Mouse (Mus musculus) midbrain, embryonic 11.5 days (tissue): Measurements from ENCODE around the gene Smarca5. TPM values are rescaled to one million over a fixed set of nuclear protein-coding genes. Genes with fewer than 3 reads are reported as not detected.
A peak's percentile ranks its signal among the peaks of the same experiment; 100 is the strongest.

Experiments used
- ATAC-seq: fragments of 200-750 bp; cut with Nextera tagmentation; 2 replicates; pipeline ENCODE4 v1.8.0; 2017; ENCODE audit warnings: moderate TSS enrichment, moderate library complexity; ENCODE audit not compliant: low FRiP score
- DNase-seq: peaks from one replicate; pipeline ENCODE4 v3.0.0; 2015; ENCODE audit warnings: low spot score; ENCODE audit errors: missing footprints
- H3K27ac ChIP-seq: fragments of 300-500 bp; sonication (generic); 2 replicates; pipeline ENCODE4 v1.5.1; 2014; ENCODE audit warnings: low read depth, low read length
- H3K27me3 ChIP-seq: fragments of 300-500 bp; sonication (generic); 2 replicates; pipeline ENCODE4 v1.6.1; 2014; ENCODE audit warnings: mild to moderate bottlenecking, low read length, moderate library complexity, mixed read lengths; ENCODE audit not compliant: control insufficient read depth, insufficient read depth
- H3K36me3 ChIP-seq: fragments of 300-500 bp; sonication (generic); 2 replicates; pipeline ENCODE4 v1.6.1; 2014; ENCODE audit warnings: mild to moderate bottlenecking, low read length, moderate library complexity, mixed read lengths; ENCODE audit not compliant: control insufficient read depth, insufficient read depth
- H3K4me1 ChIP-seq: fragments of 300-500 bp; sonication (generic); 2 replicates; pipeline ENCODE4 v1.6.1; 2014; ENCODE audit warnings: low read length; ENCODE audit not compliant: control insufficient read depth, insufficient read depth
- H3K4me2 ChIP-seq: fragments of 300-500 bp; sonication (generic); 2 replicates; pipeline ENCODE4 v1.6.1; 2014; ENCODE audit warnings: mild to moderate bottlenecking, moderate library complexity
- H3K4me3 ChIP-seq: fragments of 300-500 bp; sonication (generic); 2 replicates; pipeline ENCODE4 v1.5.1; 2014; ENCODE audit warnings: low read depth, low read length
- H3K9ac ChIP-seq: fragments of 300-500 bp; sonication (generic); 2 replicates; pipeline ENCODE4 v1.6.1; 2014; ENCODE audit warnings: low read length
- H3K9me3 ChIP-seq: fragments of 300-500 bp; sonication (generic); 2 replicates; pipeline ENCODE4 v1.6.1; 2016; ENCODE audit warnings: low read length; ENCODE audit not compliant: control insufficient read depth
- WGBS: fragments of 180-500 bp; shearing (Covaris S2); extraction: QIAGEN DNeasy Blood & Tissue Kit; methylation state at CpG from one replicate; pipeline ENCODE4 v1.1.7; 2014; 5-methylcytosine and 5-hydroxymethylcytosine counted together
- polyA plus RNA-seq: library from polyadenylated mRNA; unstranded; fragments of >200 nt; fragmentation: Nextera tagmentation; extraction: Ambion mirVana; gene quantifications from 2 replicates; pipeline ENCODE4 v1.2.1, GENCODE M21; 2014

Gene Smarca5
- polyA plus RNA-seq, 1 experiment from 2014 or later, result 182 TPM

- Histone ChIP-seq H3K27me3 (no peaks in the 10 kb centered on the region), H3K4me2 (no peak overlapping the region), H3K9ac (no peak overlapping the region), H3K27ac (no peak overlapping the region), H3K9me3 (no peaks in the 10 kb centered on the region), H3K4me3 (no peak overlapping the region), H3K4me1 (no peaks in the 10 kb centered on the region), H3K36me3 (no peaks in the 10 kb centered on the region)
- 29% methylated on average over 9 of the region's 9 CpGs for WGBS
- DNase-seq (peak; percentile 99), ATAC-seq (peak; percentile 83)
Observed at GRCm38 (mm10) chr8:80753017-80753715, 13.9 kb upstream of the Smarca5 start.

GRCm38 (mm10) chr8:80752429-80752828 is 13.1 kb upstream of the Smarca5 start:
- H3K27ac ChIP-seq, result no peak overlapping the region
- DNase-seq (peak; percentile 37), ATAC-seq (no peak)
- H3K9ac ChIP-seq, result no peak overlapping the region
- 75% methylated on average over 7 of the region's 7 CpGs for WGBS
- no peaks in the 10 kb centered on the region for H3K27me3 ChIP-seq
- H3K4me3 ChIP-seq, result no peak overlapping the region
- H3K9me3 ChIP-seq, result no peaks in the 10 kb centered on the region
- H3K4me1 ChIP-seq, result no peaks in the 10 kb centered on the region
- H3K4me2 ChIP-seq, result no peak overlapping the region
- H3K36me3 ChIP-seq, result no peaks in the 10 kb centered on the region

- H3K36me3 ChIP-seq, result no peaks in the 10 kb centered on the region
- 91% methylated on average over 4 of the region's 4 CpGs for WGBS
- no peaks in the 10 kb centered on the region for H3K27me3 ChIP-seq
- DNase-seq (peak; percentile 35), ATAC-seq (no peak)
- H3K9ac ChIP-seq, result no peak overlapping the region
- H3K4me2 ChIP-seq, result no peak overlapping the region
- H3K4me3 ChIP-seq, result no peak overlapping the region
- H3K27ac ChIP-seq, result no peak overlapping the region
- no peaks in the 10 kb centered on the region for H3K4me1 ChIP-seq
- no peaks in the 10 kb centered on the region for H3K9me3 ChIP-seq
Observed at GRCm38 (mm10) chr8:80749091-80749490, 9.8 kb upstream of the Smarca5 start.

- peaks cover 5% of the 10 kb centered on the region; the same call in 1 of the 2 replicates for H3K4me1 ChIP-seq
- peak overlapping the region; percentile 58 for H3K9ac ChIP-seq
- H3K4me2 ChIP-seq, result peak overlapping the region; percentile 53
- WGBS, result 17% methylated on average over 14 of the region's 14 CpGs
- no peaks in the 10 kb centered on the region for H3K27me3 ChIP-seq
- DNase-seq, result no peak
- H3K27ac ChIP-seq, result peak overlapping the region; percentile 77
- ATAC-seq, result peak; percentile 50
- H3K4me3 ChIP-seq, result peak overlapping the region; percentile 90
- H3K36me3 ChIP-seq, result no peaks in the 10 kb centered on the region
- no peaks in the 10 kb centered on the region for H3K9me3 ChIP-seq
Observed at GRCm38 (mm10) chr8:80739932-80740331, 635 bp upstream of the Smarca5 start.

GRCm38 (mm10) chr8:80738388-80739154 is 726 bp downstream of the Smarca5 start:
- Histone ChIP-seq H3K4me2 (peak overlapping the region; percentile 82), H3K4me1 (peaks cover 5% of the 10 kb centered on the region; the same call in 1 of the 2 replicates), H3K9me3 (no peaks in the 10 kb centered on the region), H3K27me3 (no peaks in the 10 kb centered on the region), H3K27ac (peak overlapping the region; percentile 100), H3K36me3 (no peaks in the 10 kb centered on the region), H3K9ac (peak overlapping the region; percentile 98), H3K4me3 (peak overlapping the region; percentile 90)
- under 1% methylated on average over 82 of the region's 84 CpGs for WGBS
- ATAC-seq (peak; percentile 83), DNase-seq (peak; percentile 95)

- no peak for ATAC-seq
- Histone ChIP-seq H3K4me3 (peak overlapping the region; percentile 90), H3K4me2 (peak overlapping the region; percentile 82), H3K27me3 (no peaks in the 10 kb centered on the region), H3K4me1 (peaks cover 5% of the 10 kb centered on the region; the same call in 1 of the 2 replicates), H3K36me3 (no peaks in the 10 kb centered on the region; the same call in 1 of the 2 replicates), H3K27ac (peak overlapping the region; percentile 100), H3K9me3 (no peaks in the 10 kb centered on the region), H3K9ac (peak overlapping the region; percentile 98)
- no peak for DNase-seq
- 1% methylated on average over 5 of the region's 5 CpGs for WGBS
Observed at GRCm38 (mm10) chr8:80738046-80738387, 1.3 kb downstream of the Smarca5 start.

- ATAC-seq, result no peak
- Histone ChIP-seq H3K4me2 (no peak overlapping the region), H3K27me3 (no peaks in the 10 kb centered on the region), H3K27ac (no peak overlapping the region), H3K4me1 (no peaks in the 10 kb centered on the region), H3K9ac (no peak overlapping the region), H3K36me3 (peaks cover 17% of the 10 kb centered on the region), H3K9me3 (no peaks in the 10 kb centered on the region), H3K4me3 (no peak overlapping the region)
- DNase-seq, result no peak
Observed at GRCm38 (mm10) chr8:80732326-80732725, 7.0 kb downstream of the Smarca5 start.

GRCm38 (mm10) chr8:80714461-80714860 is 24.8 kb downstream of the Smarca5 start:
- DNase-seq (no peak), ATAC-seq (no peak)
- no peaks in the 10 kb centered on the region for H3K4me1 ChIP-seq
- no peak overlapping the region for H3K4me3 ChIP-seq
- no peak overlapping the region for H3K27ac ChIP-seq
- no peak overlapping the region for H3K4me2 ChIP-seq
- H3K9me3 ChIP-seq, result no peaks in the 10 kb centered on the region
- peaks cover 15% of the 10 kb centered on the region for H3K36me3 ChIP-seq
- H3K9ac ChIP-seq, result no peak overlapping the region
- 82% methylated on average over 1 of the region's 1 CpGs for whole genome bisulfite sequencing
- no peaks in the 10 kb centered on the region for H3K27me3 ChIP-seq

- ATAC-seq, result no peak
- WGBS, result 89% methylated on average over 4 of the region's 4 CpGs
Observed at GRCm38 (mm10) chr8:80710670-80711400, 28.5 kb downstream of the Smarca5 start.

More at GRCm38 (mm10) chr8:80710670-80711400, 28.5 kb downstream of the Smarca5 start:
- no peak overlapping the region for H3K9ac ChIP-seq
- H3K36me3 ChIP-seq, result peaks cover 23% of the 10 kb centered on the region
- H3K27me3 ChIP-seq, result no peaks in the 10 kb centered on the region
- H3K4me2 ChIP-seq, result no peak overlapping the region
- no peak overlapping the region for H3K4me3 ChIP-seq
- no peaks in the 10 kb centered on the region for H3K4me1 ChIP-seq
- no peaks in the 10 kb centered on the region for H3K9me3 ChIP-seq
- no peak overlapping the region for H3K27ac ChIP-seq
- no peak for DNase-seq
